Mouse (Mus musculus): ENCODE results near the gene Dip2b.

DNA sequence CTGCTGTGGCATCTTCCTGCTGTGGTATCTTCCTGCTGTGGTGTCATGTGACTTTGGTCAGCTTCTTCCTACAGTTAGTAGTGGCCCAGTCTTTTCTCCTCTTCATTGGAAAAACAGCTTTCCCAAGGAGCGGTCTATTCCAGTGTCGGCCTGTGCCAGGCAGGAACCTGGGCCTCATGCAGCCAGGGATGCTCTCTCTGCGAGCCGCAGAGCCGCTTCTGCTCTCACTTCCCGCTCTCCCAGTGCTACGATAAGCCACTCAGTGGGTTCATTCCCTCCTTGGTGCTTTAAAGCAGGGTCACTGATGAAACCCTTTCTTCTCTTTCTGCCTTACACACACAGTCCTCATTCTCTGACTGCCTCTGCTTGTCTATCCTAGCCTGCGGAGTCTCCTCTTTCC lies 53.4 kb downstream of the Dip2b start:
- TF ChIP-seq POLR2A (IDR thresholded peaks at IDR 0.05; ENCODE audit: insufficient read depth, low read length) (no peak), CTCF (IDR thresholded peaks at IDR 0.05; ENCODE audit: low read depth, low read length) (no peak)

All from ES-Bruce4 (cell line).